Mouse (Mus musculus) CH12.LX (cell line): ENCODE data around the gene Elob. TPM values are rescaled to one million over a fixed set of nuclear protein-coding genes. Genes with fewer than 3 reads are reported as not detected.

Experiments
- DNase-seq: peaks from one replicate; pipeline ENCODE4 v3.0.0-alpha.2; 2013; ENCODE audit errors: extremely low read depth
- H3K27ac ChIP-seq: 2 replicates; pipeline ENCODE4 v1.5.1; 2012; ENCODE audit warnings: low read depth, mild to moderate bottlenecking, control low read depth, moderate library complexity; ENCODE audit not compliant: insufficient read depth
- H3K27me3 ChIP-seq: replicated peaks from 2 replicates; pipeline ENCODE3; 2012; ENCODE audit warnings: inconsistent platforms
- H3K36me3 ChIP-seq, 2 experiments: replicated peaks in 1 of 2; 2 replicates each; pipeline versions ENCODE3 to v1.6.1; 2012; ENCODE audit warnings: inconsistent platforms in 1 of 2, low read length in 1 of 2, mild to moderate bottlenecking in 1 of 2, mixed read lengths in 1 of 2, moderate library complexity in 1 of 2; ENCODE audit not compliant: control insufficient read depth in 1 of 2, insufficient read depth in 1 of 2
- H3K4me1 ChIP-seq, 2 experiments: 2 replicates each; pipeline ENCODE4 v1.6.1; 2012; ENCODE audit warnings: inconsistent platforms in 1 of 2, moderate library complexity in 1 of 2; ENCODE audit not compliant: insufficient read depth in 2 of 2, control insufficient read depth in 1 of 2
- H3K4me2 ChIP-seq: 2 replicates; pipeline ENCODE4 v1.6.1; 2012; ENCODE audit warnings: low read depth, mild to moderate bottlenecking, control low read depth; ENCODE audit not compliant: poor library complexity, insufficient read depth, severe bottlenecking
- H3K4me3 ChIP-seq, 3 experiments: fragments of 150-350 bp in 1 of 3; sonication (generic) in 1 of 3; replicated peaks in 1 of 3; 2 replicates each; pipeline versions ENCODE3 to v1.5.1; 2011 to 2012; ENCODE audit warnings: low read depth in 2 of 3, low read length in 2 of 3, mild to moderate bottlenecking in 2 of 3, moderate library complexity in 2 of 3, control low read depth in 1 of 3, improper control_type of control experiment in 1 of 3, inconsistent platforms in 1 of 3, mixed read lengths in 1 of 3; ENCODE audit not compliant: poor library complexity in 1 of 3
- H3K79me2 ChIP-seq: replicated peaks from 2 replicates; pipeline ENCODE4 v1.6.1; 2012; ENCODE audit warnings: mild to moderate bottlenecking, moderate library complexity; ENCODE audit not compliant: control insufficient read depth, poor library complexity, insufficient read depth, severe bottlenecking; ENCODE audit errors: extremely low read depth
- H3K9ac ChIP-seq: 2 replicates; pipeline ENCODE4 v1.6.1; 2012; ENCODE audit warnings: low read depth, mild to moderate bottlenecking, control low read depth, moderate library complexity; ENCODE audit not compliant: insufficient read depth
- H3K9me3 ChIP-seq: replicated peaks from 2 replicates; pipeline ENCODE3; 2012; ENCODE audit warnings: low read length, inconsistent platforms, mixed read lengths
- BHLHE40 ChIP-seq: IDR thresholded peaks from 2 replicates; pipeline ENCODE4 v1.6.1; 2011; ENCODE audit warnings: mild to moderate bottlenecking, low read depth, low read length, improper control_type of control experiment
- CHD1 ChIP-seq: IDR thresholded peaks from 2 replicates; pipeline ENCODE4 v1.6.1; 2012; ENCODE audit warnings: low read depth, low read length, improper control_type of control experiment, inconsistent platforms
- CHD2 ChIP-seq: IDR thresholded peaks from 2 replicates; pipeline ENCODE4 v1.6.1; 2011; ENCODE audit warnings: low read length, improper control_type of control experiment
- CTCF ChIP-seq, 2 experiments: IDR thresholded peaks in 1 of 2; conservative IDR thresholded peaks in 1 of 2; 2 replicates each; pipeline ENCODE4 v1.5.1; 2011 to 2012; ENCODE audit warnings: low read depth in 2 of 2, low read length in 2 of 2, improper control_type of control experiment in 1 of 2, inconsistent platforms in 1 of 2, mild to moderate bottlenecking in 1 of 2, moderate library complexity in 1 of 2
- E2F4 ChIP-seq: IDR thresholded peaks from 2 replicates; pipeline ENCODE4 v1.6.1; 2011; ENCODE audit warnings: low read depth, low read length, improper control_type of control experiment; ENCODE audit not compliant: insufficient replicate concordance
- ELF1 ChIP-seq: IDR thresholded peaks from 2 replicates; pipeline ENCODE4 v1.6.1; 2014; ENCODE audit warnings: low read depth, mild to moderate bottlenecking, inconsistent platforms, low read length, improper control_type of control experiment
- EP300 ChIP-seq: IDR thresholded peaks from 2 replicates; pipeline ENCODE4 v1.6.1; 2011; ENCODE audit warnings: low read length, improper control_type of control experiment
- ETS1 ChIP-seq: conservative IDR thresholded peaks from 2 replicates; pipeline ENCODE4 v1.6.1; 2012; ENCODE audit warnings: low read depth, mild to moderate bottlenecking, inconsistent platforms, low read length, improper control_type of control experiment, moderate library complexity
- GABPA ChIP-seq: IDR thresholded peaks from 2 replicates; pipeline ENCODE4 v1.6.1; 2012; ENCODE audit warnings: low read depth, low read length, improper control_type of control experiment, inconsistent platforms; ENCODE audit not compliant: insufficient replicate concordance
- HCFC1 ChIP-seq: IDR thresholded peaks from 2 replicates; pipeline ENCODE4 v1.6.1; 2012; ENCODE audit warnings: low read depth, mild to moderate bottlenecking, inconsistent platforms, low read length, improper control_type of control experiment
- IRF4 ChIP-seq: IDR thresholded peaks from 2 replicates; pipeline ENCODE4 v1.6.1; 2014; ENCODE audit warnings: low read depth, mild to moderate bottlenecking, inconsistent platforms, low read length, improper control_type of control experiment
- JUN ChIP-seq: IDR thresholded peaks from 2 replicates; pipeline ENCODE4 v1.6.1; 2011; ENCODE audit warnings: low read depth, mild to moderate bottlenecking, low read length, improper control_type of control experiment, moderate library complexity; ENCODE audit not compliant: insufficient read depth
- JUND ChIP-seq: conservative IDR thresholded peaks from 2 replicates; pipeline ENCODE4 v1.6.1; 2011; ENCODE audit warnings: low read depth, low read length, improper control_type of control experiment
- KAT2A ChIP-seq: IDR thresholded peaks from 2 replicates; pipeline ENCODE4 v1.6.1; 2012; ENCODE audit warnings: low read length, improper control_type of control experiment, inconsistent platforms; ENCODE audit not compliant: insufficient replicate concordance
- MAFK ChIP-seq: IDR thresholded peaks from 2 replicates; pipeline ENCODE4 v1.6.1; 2011; ENCODE audit warnings: low read length, improper control_type of control experiment; ENCODE audit not compliant: insufficient replicate concordance
- MAX ChIP-seq: IDR thresholded peaks from 2 replicates; pipeline ENCODE4 v1.6.1; 2011; ENCODE audit warnings: low read length, improper control_type of control experiment
- MAZ ChIP-seq: IDR thresholded peaks from 2 replicates; pipeline ENCODE4 v1.6.1; 2012; ENCODE audit warnings: low read depth, mild to moderate bottlenecking, inconsistent platforms, low read length, improper control_type of control experiment, moderate library complexity
- MEF2A ChIP-seq: IDR thresholded peaks from 2 replicates; pipeline ENCODE4 v1.6.1; 2014; ENCODE audit warnings: low read depth, mild to moderate bottlenecking, inconsistent platforms, low read length, improper control_type of control experiment, borderline replicate concordance
- MXI1 ChIP-seq: IDR thresholded peaks from 2 replicates; pipeline ENCODE4 v1.6.1; 2011; ENCODE audit warnings: mild to moderate bottlenecking, low read depth, low read length, improper control_type of control experiment
- MYC ChIP-seq: IDR thresholded peaks from 2 replicates; pipeline ENCODE4 v1.6.1; 2011; ENCODE audit warnings: low read depth, mild to moderate bottlenecking, improper control_type of control experiment, low read length
- NELFE ChIP-seq: IDR thresholded peaks from 2 replicates; pipeline ENCODE4 v1.6.1; 2011; ENCODE audit warnings: low read depth, low read length, improper control_type of control experiment
- NRF1 ChIP-seq: IDR thresholded peaks from 2 replicates; pipeline ENCODE4 v1.6.1; 2014; ENCODE audit warnings: low read depth, mild to moderate bottlenecking, inconsistent platforms, low read length, improper control_type of control experiment, moderate library complexity
- PAX5 ChIP-seq: IDR thresholded peaks from 2 replicates; pipeline ENCODE4 v1.6.1; 2012; ENCODE audit warnings: low read length, inconsistent platforms, mixed read lengths
- POLR2A ChIP-seq: IDR thresholded peaks from 2 replicates; pipeline ENCODE4 v1.6.1; 2011; ENCODE audit warnings: low read depth, mild to moderate bottlenecking, improper control_type of control experiment, low read length
- POLR2AphosphoS2 ChIP-seq: IDR thresholded peaks from 2 replicates; pipeline ENCODE4 v1.6.1; 2011; ENCODE audit warnings: low read depth, low read length, improper control_type of control experiment
- RAD21 ChIP-seq: IDR thresholded peaks from 2 replicates; pipeline ENCODE4 v1.6.1; 2011; ENCODE audit warnings: low read depth, mild to moderate bottlenecking, low read length, improper control_type of control experiment, moderate library complexity
- RCOR1 ChIP-seq: conservative IDR thresholded peaks from 2 replicates; pipeline ENCODE4 v1.6.1; 2012; ENCODE audit warnings: low read depth, mild to moderate bottlenecking, inconsistent platforms, low read length, improper control_type of control experiment
- SIN3A ChIP-seq: IDR thresholded peaks from 2 replicates; pipeline ENCODE4 v1.6.1; 2012; ENCODE audit warnings: low read length, improper control_type of control experiment, inconsistent platforms
- SMC3 ChIP-seq: IDR thresholded peaks from 2 replicates; pipeline ENCODE4 v1.6.1; 2011; ENCODE audit warnings: low read depth, low read length, improper control_type of control experiment
- TBP ChIP-seq: conservative IDR thresholded peaks from 2 replicates; pipeline ENCODE4 v1.6.1; 2011; ENCODE audit warnings: low read depth, low read length, improper control_type of control experiment
- TCF12 ChIP-seq: IDR thresholded peaks from 2 replicates; pipeline ENCODE4 v1.6.1; 2014; ENCODE audit warnings: low read depth, mild to moderate bottlenecking, inconsistent platforms, low read length, improper control_type of control experiment
- UBTF ChIP-seq: IDR thresholded peaks from 2 replicates; pipeline ENCODE4 v1.6.1; 2012; ENCODE audit warnings: low read depth, mild to moderate bottlenecking, inconsistent platforms, low read length, improper control_type of control experiment, moderate library complexity
- USF1 ChIP-seq: IDR thresholded peaks from 2 replicates; pipeline ENCODE4 v1.6.1; 2014; ENCODE audit warnings: low read depth, mild to moderate bottlenecking, inconsistent platforms, low read length, improper control_type of control experiment
- USF2 ChIP-seq: conservative IDR thresholded peaks from 2 replicates; pipeline ENCODE4 v1.6.1; 2011; ENCODE audit warnings: low read depth, low read length, improper control_type of control experiment
- ZC3H11A ChIP-seq: IDR thresholded peaks from 2 replicates; pipeline ENCODE4 v1.6.1; 2012; ENCODE audit warnings: low read depth, mild to moderate bottlenecking, inconsistent platforms, low read length, improper control_type of control experiment
- ZKSCAN1 ChIP-seq: IDR thresholded peaks from 2 replicates; pipeline ENCODE4 v1.6.1; 2012; ENCODE audit warnings: low read depth, inconsistent platforms, low read length, improper control_type of control experiment, borderline replicate concordance
- ZMIZ1 ChIP-seq: IDR thresholded peaks from 2 replicates; pipeline ENCODE4 v1.6.1; 2012; ENCODE audit warnings: low read depth, mild to moderate bottlenecking, inconsistent platforms, low read length, improper control_type of control experiment
- ZNF384 ChIP-seq: IDR thresholded peaks from 2 replicates; pipeline ENCODE4 v1.6.1; 2012; ENCODE audit warnings: low read depth, low read length, improper control_type of control experiment, inconsistent platforms
- dilution Hi-C: fragments of 300-500 bp; cut with MboI; formaldehyde crosslinking; loops from 2 replicates; pipeline ENCODE4 v1.14.3; 2020; ENCODE audit warnings: low sequenced_read_pairs; ENCODE audit not compliant: extremely low pct_unique_long_range_greater_than_20kb, extremely low pct_ligation_motif_present
- in situ Hi-C: fragments of 300-500 bp; cut with MboI; formaldehyde crosslinking; loops from 3 replicates; pipeline ENCODE4 v1.14.3; 2019; ENCODE audit warnings: low sequenced_read_pairs, low pct_ligation_motif_present, low pct_unique_long_range_greater_than_20kb, mixed read lengths
- polyA plus RNA-seq: library from polyadenylated mRNA; unstranded; fragments of >175 nt; gene quantifications from 2 replicates; pipeline ENCODE4 v1.2.1, GENCODE M21; 2012; ENCODE audit warnings: low read depth; ENCODE audit not compliant: insufficient read length
- total RNA-seq, 2 experiments: library from RNA; depleted of rRNA; stranded (reverse); fragments of 300-350 nt in 1 of 2; fragments of >200 nt in 1 of 2; gene quantifications; 2 replicates each; pipeline ENCODE4 v1.2.3; 2012 to 2014

Gene Elob
- total RNA-seq (2012; rRNA removed) = 381 and 386 TPM in 2 replicates
- total RNA-seq (2014; rRNA removed) = 371 and 534 TPM in 2 replicates
- polyA plus RNA-seq = 250 and 306 TPM in 2 replicates

DNA sequence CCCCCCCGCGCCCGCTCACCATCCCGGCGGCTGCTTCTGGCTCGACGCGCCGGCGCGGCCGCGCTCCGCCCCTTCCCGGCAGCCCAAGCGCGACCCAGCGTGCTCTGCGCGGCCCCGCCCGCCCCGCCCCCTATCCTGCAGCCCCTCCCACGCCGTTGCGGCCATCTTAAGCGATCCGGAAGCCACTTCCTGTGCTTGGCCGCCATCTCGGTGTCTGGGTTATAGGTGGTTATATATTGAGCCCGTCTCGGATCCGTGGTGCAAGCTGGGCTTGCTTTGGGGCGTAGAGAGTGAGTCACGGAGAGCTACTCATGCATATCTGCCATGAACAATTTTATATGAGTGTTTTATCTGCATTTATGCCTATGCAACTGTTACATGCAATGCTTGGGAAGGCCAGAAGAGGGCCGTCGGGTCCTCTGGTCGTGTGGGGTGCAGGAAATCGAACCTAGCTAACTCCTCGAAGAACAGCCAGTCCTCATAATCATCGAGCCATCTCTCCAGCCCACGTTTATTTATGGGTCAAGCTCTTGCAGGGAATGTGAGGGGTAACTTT lies at the start of gene Elob:
Gene Elob (minus strand): TSS at position 73 of the 556 bp plus-strand sequence.
- dilution Hi-C loops (no loop called here), in situ Hi-C loops (no loop called here)
- H3K4me3 ChIP-seq = peak within 1 kb of the TSS; percentile 81 to 87 (median 82)

DNA sequence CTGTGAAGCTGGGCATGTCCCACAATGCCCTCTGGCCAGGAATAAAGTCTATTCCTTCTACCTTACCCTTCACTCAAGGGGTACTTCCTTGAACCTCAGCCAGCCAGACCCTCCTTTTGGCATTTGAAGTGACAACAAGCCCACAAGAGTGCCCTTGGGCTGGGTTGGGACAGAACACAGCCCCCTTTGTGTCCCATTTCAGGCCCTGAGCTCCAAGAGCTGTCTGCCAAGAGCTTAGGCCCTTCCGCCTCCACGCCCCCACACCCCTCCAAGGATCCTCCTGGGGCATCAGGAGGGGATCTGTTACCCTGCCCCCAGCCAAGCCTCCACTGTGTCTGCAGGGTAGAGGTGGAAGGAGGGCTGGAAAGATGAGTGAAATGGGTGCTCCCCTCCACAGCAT lies 48.2 kb upstream of the Elob start:
- no peak for DNase-seq
- Histone ChIP-seq H3K9me3 (no peaks in the 10 kb centered on the region), H3K36me3 (no peaks in the 10 kb centered on the region), H3K4me2 (no peak overlapping the region), H3K27me3 (peaks cover 33% of the 10 kb centered on the region), H3K79me2 (no peaks in the 10 kb centered on the region), H3K27ac (no peak overlapping the region), H3K4me3 (no peak overlapping the region), H3K9ac (no peak overlapping the region), H3K4me1 (no peaks in the 10 kb centered on the region)
- dilution Hi-C loops = no loop called here
- in situ Hi-C loops = no loop called here
- no peak for TF ChIP-seq PAX5
- no peak for TF ChIP-seq SIN3A
- TF ChIP-seq MAZ = no peak
- no peak for TF ChIP-seq RCOR1
- no peak for TF ChIP-seq GABPA
- TF ChIP-seq NELFE = no peak
- no peak for TF ChIP-seq MXI1
- no peak for TF ChIP-seq MAFK

More for the DNA sequence above, at the start of gene Elob:
- H3K79me2 ChIP-seq = peaks cover 20% of the 10 kb centered on the region
- TF ChIP-seq MAX = no peak
- no peak for TF ChIP-seq E2F4
- TF ChIP-seq NRF1 = peak; percentile 77
- TF ChIP-seq JUND = no peak
- no peak for TF ChIP-seq JUN
- peak; percentile 34; the same call in 1 of the 2 replicates for TF ChIP-seq MEF2A
- no peak; the same call in 1 of the 2 replicates for TF ChIP-seq MAZ
- no peak; the same call in 1 of the 2 replicates for TF ChIP-seq POLR2AphosphoS2
- TF ChIP-seq GABPA = no peak; the same call in 1 of the 2 replicates
- TF ChIP-seq ZKSCAN1 = no peak
- peak; percentile 78 for TF ChIP-seq POLR2A
- TF ChIP-seq MAFK = no peak
- TF ChIP-seq IRF4 = no peak
- peak; percentile 86 for TF ChIP-seq ELF1
- TF ChIP-seq ZNF384 = no peak
- TF ChIP-seq CTCF (conservative IDR thresholded peaks at IDR 0.05 in 1 of 2, IDR thresholded peaks at IDR 0.05 in 1 of 2; ENCODE audit: low read depth in 2 of 2, low read length in 2 of 2) = peak; percentile 66 to 69
- TF ChIP-seq CHD1 = no peak
- peak; percentile 74 for TF ChIP-seq HCFC1
- TF ChIP-seq USF2 = no peak
- no peak for TF ChIP-seq USF1
- no peak for TF ChIP-seq UBTF
- no peak; the same call in 1 of the 2 replicates for TF ChIP-seq SIN3A
- TF ChIP-seq NELFE = peak; percentile 39
- 0 out of 2 replicates have a peak, but pooled peaks have one; percentile 51 for TF ChIP-seq KAT2A
- peak; percentile 39 for TF ChIP-seq RAD21
- TF ChIP-seq MXI1 = peak; percentile 27; the same call in 1 of the 2 replicates
- no peak; the same call in 1 of the 2 replicates for TF ChIP-seq BHLHE40
- no peak for TF ChIP-seq CHD2
- no peak for TF ChIP-seq MYC
- TF ChIP-seq ETS1 = no peak
- TF ChIP-seq SMC3 = peak; percentile 54
- TF ChIP-seq TBP = peak; percentile 84
- TF ChIP-seq EP300 = no peak
- TF ChIP-seq ZMIZ1 = 0 out of 2 replicates have a peak, but pooled peaks have one; percentile 38
- no peak for TF ChIP-seq PAX5
- TF ChIP-seq ZC3H11A = peak; percentile 94
- TF ChIP-seq RCOR1 = no peak
- TF ChIP-seq TCF12 = peak; percentile 61
- peak; percentile 92 for DNase-seq
- peak within 1 kb of the TSS; percentile 84 for H3K4me2 ChIP-seq
- no peaks in the 10 kb centered on the region for H3K9me3 ChIP-seq
- peaks cover 2 to 32% of the 10 kb centered on the region in 2 experiments; a peak in 3 of 4 replicates for H3K4me1 ChIP-seq
- no peaks in the 10 kb centered on the region for H3K27me3 ChIP-seq
- H3K36me3 ChIP-seq = peaks cover 19 to 32% of the 10 kb centered on the region in 2 experiments
- H3K27ac ChIP-seq = peak within 1 kb of the TSS; percentile 95
- H3K9ac ChIP-seq = peak within 1 kb of the TSS; percentile 98
